Comparison of ENCODE assay signal across 8 mouse cellular contexts in the genomic region with DNA sequence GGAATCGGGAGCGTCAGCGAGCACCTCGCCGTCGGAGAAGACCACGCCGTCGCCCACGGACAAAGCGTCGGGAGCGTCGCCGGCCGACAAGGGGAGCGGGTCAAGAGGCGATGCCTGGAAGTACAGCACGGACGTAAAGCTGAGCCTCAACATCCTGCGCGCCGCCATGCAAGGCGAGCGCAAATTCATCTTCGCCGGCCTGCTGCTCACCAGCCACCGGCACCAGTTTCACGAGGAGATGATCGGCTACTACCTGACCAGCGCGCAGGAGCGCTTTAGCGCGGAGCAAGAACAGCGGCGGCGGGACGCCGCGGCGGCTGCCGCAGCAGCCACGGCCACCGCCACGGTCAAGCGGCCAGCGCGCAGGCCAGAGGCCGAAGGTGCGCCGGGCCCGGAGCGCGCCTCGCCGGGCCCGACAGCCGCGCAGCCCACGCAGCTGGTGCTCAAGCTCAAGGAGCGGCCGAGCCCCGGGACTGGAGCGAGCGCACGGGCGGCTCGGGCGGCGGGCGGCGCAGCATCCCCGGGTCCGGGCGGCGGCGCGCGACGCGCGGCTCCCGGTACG.
DNase-seq lines count a peak whose midpoint lies in the region; ATAC-seq and TF ChIP-seq lines count a peak whose summit lies in the region.

No protein-coding gene starts in this region.

- intact Hi-C loops in heart, postnatal 36 days (cut with DNase I) = no loop called here
- intact Hi-C loops in left cerebral cortex, postnatal 10 days (cut with DNase I) = loop anchor here (10.0 kb wide), 5 partner anchors 137 to 987 kb away; a partner anchor contains a TSS

- no peak for TF ChIP-seq EP300 in ES-Bruce4 (IDR thresholded peaks at IDR 0.05; ENCODE audit: insufficient read depth, low read depth, low read length)

- peak overlapping the region; percentile 56; the same call in 1 of the 2 replicates for H3K9ac ChIP-seq in heart, embryonic 13.5 days
- peak overlapping the region; percentile 67 for H3K9ac ChIP-seq in ES-Bruce4 (ENCODE audit: low read depth, poor library complexity, severe bottlenecking)
- peak overlapping the region; percentile 49 for H3K9ac ChIP-seq in forebrain, embryonic 12.5 days
- no peak overlapping the region for H3K9ac ChIP-seq in liver, embryonic 15.5 days

- H3K36me3 ChIP-seq in heart, embryonic 13.5 days = no peaks in the 10 kb centered on the region
- H3K36me3 ChIP-seq in ES-Bruce4 (ENCODE audit: control insufficient read depth, insufficient read depth, low read length, poor library complexity, severe bottlenecking) = no peaks in the 10 kb centered on the region
- H3K36me3 ChIP-seq in forebrain, embryonic 12.5 days (replicated peaks) = no peaks in the 10 kb centered on the region
- no peaks in the 10 kb centered on the region for H3K36me3 ChIP-seq in liver, embryonic 15.5 days (replicated peaks)

- H3K27ac ChIP-seq in heart, embryonic 13.5 days (replicated peaks) = no peak overlapping the region
- H3K27ac ChIP-seq in ES-Bruce4 (ENCODE audit: insufficient read depth, low read length) = no peak overlapping the region
- H3K27ac ChIP-seq in forebrain, embryonic 12.5 days = no peak overlapping the region
- no peak overlapping the region for H3K27ac ChIP-seq in liver, embryonic 15.5 days (replicated peaks)

- 1% methylated on average over 51 of the region's 85 CpGs for WGBS in heart, embryonic 13.5 days
- WGBS in forebrain, embryonic 12.5 days = under 1% methylated on average over 85 of the region's 85 CpGs
- 1% methylated on average over 85 of the region's 85 CpGs for WGBS in liver, embryonic 15.5 days (ENCODE audit: insufficient replicate concordance)

- H3K9me3 ChIP-seq in heart, embryonic 13.5 days = no peaks in the 10 kb centered on the region
- no peaks in the 10 kb centered on the region for H3K9me3 ChIP-seq in ES-Bruce4 (replicated peaks; ENCODE audit: control insufficient read depth, insufficient read depth, low read length, poor library complexity, severe bottlenecking)
- H3K9me3 ChIP-seq in forebrain, embryonic 12.5 days = no peaks in the 10 kb centered on the region
- H3K9me3 ChIP-seq in liver, embryonic 15.5 days (replicated peaks) = no peaks in the 10 kb centered on the region

- no peak for DNase-seq in heart, postnatal 36 days
- DNase-seq in left cerebral cortex, postnatal 10 days (ENCODE audit: extremely low spot score in 1 of 2, low spot score in 2 of 2) = no peak
- DNase-seq in ovary, adult 18-20 months (ENCODE audit: low spot score) = no peak

- ATAC-seq in heart, embryonic 13.5 days (ENCODE audit: extremely low read depth, insufficient number of reproducible peaks, low FRiP score, low TSS enrichment) = no peak
- no peak for ATAC-seq in forebrain, embryonic 12.5 days (ENCODE audit: low FRiP score)
- no peak for ATAC-seq in liver, embryonic 15.5 days (ENCODE audit: insufficient read depth)
- no peak for ATAC-seq in granulocyte monocyte progenitor cell, adult 5-6 weeks (replicated peaks; ENCODE audit: poor library complexity, severe bottlenecking)

- TF ChIP-seq CTCF in ES-Bruce4 (IDR thresholded peaks at IDR 0.05; ENCODE audit: low read depth, low read length) = no peak

- TF ChIP-seq POLR2A in ES-Bruce4 (IDR thresholded peaks at IDR 0.05; ENCODE audit: insufficient read depth, low read length) = no peak

- peaks cover 95% of the 10 kb centered on the region for H3K27me3 ChIP-seq in heart, embryonic 13.5 days (replicated peaks)
- H3K27me3 ChIP-seq in ES-Bruce4 (ENCODE audit: control insufficient read depth, insufficient read depth, low read length, poor library complexity, severe bottlenecking) = peaks cover 23% of the 10 kb centered on the region
- H3K27me3 ChIP-seq in forebrain, embryonic 12.5 days = peaks cover 80% of the 10 kb centered on the region
- peaks cover 89% of the 10 kb centered on the region for H3K27me3 ChIP-seq in liver, embryonic 15.5 days

- H3K4me2 ChIP-seq in heart, embryonic 13.5 days = peak overlapping the region; percentile 78
- peak overlapping the region; percentile 67 for H3K4me2 ChIP-seq in forebrain, embryonic 12.5 days
- peak overlapping the region; percentile 33 for H3K4me2 ChIP-seq in liver, embryonic 15.5 days

- H3K4me3 ChIP-seq in heart, embryonic 13.5 days = peak overlapping the region; percentile 53
- peak overlapping the region; percentile 62 for H3K4me3 ChIP-seq in ES-Bruce4 (ENCODE audit: low read depth, low read length)
- peak overlapping the region; percentile 48 for H3K4me3 ChIP-seq in forebrain, embryonic 12.5 days (replicated peaks)
- peak overlapping the region; percentile 14; the same call in 1 of the 2 replicates for H3K4me3 ChIP-seq in liver, embryonic 15.5 days (replicated peaks)

- H3K4me1 ChIP-seq in heart, embryonic 13.5 days = peaks cover 25% of the 10 kb centered on the region
- H3K4me1 ChIP-seq in ES-Bruce4 (ENCODE audit: control insufficient read depth, insufficient read depth, low read length) = peaks cover 6% of the 10 kb centered on the region
- peaks cover 35% of the 10 kb centered on the region for H3K4me1 ChIP-seq in forebrain, embryonic 12.5 days
- H3K4me1 ChIP-seq in liver, embryonic 15.5 days (replicated peaks) = no peaks in the 10 kb centered on the region; the same call in 1 of the 2 replicates
